Mouse (Mus musculus) lung, postnatal 0 days (tissue): ENCODE measurements at regions not wholly inside any gene's neighbourhood (a gene's known extent, or its start where the extent isn't known, plus 50 kb on each side); places are given as distances from the start of the nearest gene placed in this dataset.

Experiments used
- CTCF ChIP-seq: IDR thresholded peaks from 2 replicates; pipeline ENCODE4 v1.5.1; 2016; ENCODE audit warnings: antibody characterized with exemption, mild to moderate bottlenecking
- EP300 ChIP-seq: IDR thresholded peaks from 2 replicates; pipeline ENCODE4 v1.6.1; 2016; ENCODE audit warnings: antibody characterized with exemption, mild to moderate bottlenecking, control low read depth

GRCm38 (mm10) chr10:26164531-26164930 is 65.0 kb upstream of the Samd3 start:
- TF ChIP-seq CTCF = no peak
- TF ChIP-seq EP300 = no peak
